ENCODE assay signal across 15 mouse cellular contexts in the genomic region with DNA sequence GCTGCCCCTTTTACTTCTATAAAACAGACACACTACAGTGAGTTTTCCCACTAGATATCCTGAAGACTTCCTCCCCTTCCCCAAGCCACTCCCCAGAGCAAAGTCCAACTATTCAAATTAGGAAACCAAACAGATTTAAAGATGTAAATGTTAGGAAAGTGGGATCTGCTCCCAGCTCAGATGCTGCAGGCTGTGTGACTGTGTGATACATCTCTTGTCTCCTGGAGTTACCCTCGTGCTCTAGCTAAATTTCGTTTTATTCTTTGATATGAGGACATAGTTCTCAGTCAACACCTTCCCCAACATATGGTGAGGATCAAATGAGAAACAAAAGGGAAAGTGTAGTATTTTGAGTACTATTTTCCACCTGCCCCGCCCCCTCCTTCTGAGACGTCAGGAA. TPM values are rescaled to one million over a fixed set of nuclear protein-coding genes. Genes with fewer than 3 reads are reported as not detected.
A peak's percentile ranks its signal among the peaks of the same experiment; 100 is the strongest.
DNase-seq lines count a peak whose midpoint lies in the region; ATAC-seq and TF ChIP-seq lines count a peak whose summit lies in the region.
"Had no signal": no experiment of that assay in that cellular context is flagged by ENCODE, and none has a peak within 500 bp of the region (broad histone marks: within the 10 kb centered on the region; RNA-seq: fewer than 3 reads in every experiment).

No protein-coding gene starts in this region.

- no peaks in the 10 kb centered on the region for H3K9me3 ChIP-seq in intestine, embryonic 14.5 days (ENCODE audit: control insufficient read depth, low read length)
- H3K9me3 ChIP-seq in intestine, postnatal 0 days (ENCODE audit: control insufficient read depth) = no peaks in the 10 kb centered on the region
- no peaks in the 10 kb centered on the region for H3K9me3 ChIP-seq in hindbrain, embryonic 11.5 days (ENCODE audit: control insufficient read depth, low read length)
- H3K9me3 ChIP-seq in midbrain, embryonic 16.5 days (replicated peaks; ENCODE audit: control insufficient read depth, low read length, poor library complexity, severe bottlenecking) = no peaks in the 10 kb centered on the region
- H3K9me3 ChIP-seq: heart, embryonic 12.5 days; liver, embryonic 13.5 days; megakaryocyte, embryonic 14.5 days had no signal

- ATAC-seq in intestine, embryonic 14.5 days (replicated peaks; ENCODE audit: low FRiP score, low TSS enrichment, low read depth) = peak; percentile 24
- no peak for ATAC-seq in intestine, postnatal 0 days
- ATAC-seq in hindbrain, embryonic 11.5 days (ENCODE audit: low FRiP score) = no peak; the same call in 1 of the 2 replicates
- no peak for ATAC-seq in midbrain, embryonic 16.5 days

- H3K4me3 ChIP-seq in intestine, embryonic 14.5 days (ENCODE audit: low read depth, low read length) = no peak overlapping the region
- H3K4me3 ChIP-seq in intestine, postnatal 0 days (ENCODE audit: low read depth, low read length) = no peak overlapping the region
- H3K4me3 ChIP-seq in hindbrain, embryonic 11.5 days (ENCODE audit: low read depth, low read length) = no peak overlapping the region
- no peak overlapping the region for H3K4me3 ChIP-seq in midbrain, embryonic 16.5 days (ENCODE audit: low read depth, low read length)
- H3K4me3 ChIP-seq: heart, embryonic 12.5 days; left cerebral cortex, adult 2 months; liver, embryonic 13.5 days; megakaryocyte, embryonic 14.5 days had no signal

- peaks cover 20% of the 10 kb centered on the region for H3K4me1 ChIP-seq in intestine, embryonic 14.5 days (replicated peaks; ENCODE audit: control insufficient read depth, insufficient read depth, low read length)
- no peaks in the 10 kb centered on the region for H3K4me1 ChIP-seq in intestine, postnatal 0 days (replicated peaks; ENCODE audit: control insufficient read depth, insufficient read depth, low read length)
- H3K4me1 ChIP-seq in hindbrain, embryonic 11.5 days (replicated peaks; ENCODE audit: control insufficient read depth, insufficient read depth, low read length) = no peaks in the 10 kb centered on the region
- H3K4me1 ChIP-seq in midbrain, embryonic 16.5 days (ENCODE audit: control insufficient read depth, insufficient read depth, low read length) = peaks cover 13% of the 10 kb centered on the region

- H3K27me3 ChIP-seq in intestine, embryonic 14.5 days (replicated peaks; ENCODE audit: control insufficient read depth, insufficient read depth, low read length) = no peaks in the 10 kb centered on the region
- H3K27me3 ChIP-seq in intestine, postnatal 0 days (replicated peaks; ENCODE audit: control insufficient read depth, insufficient read depth, low read length) = no peaks in the 10 kb centered on the region
- no peaks in the 10 kb centered on the region for H3K27me3 ChIP-seq in hindbrain, embryonic 11.5 days (ENCODE audit: control insufficient read depth, insufficient read depth, low read length)
- no peaks in the 10 kb centered on the region for H3K27me3 ChIP-seq in midbrain, embryonic 16.5 days (ENCODE audit: control insufficient read depth, insufficient read depth, low read depth, low read length)
- H3K27me3 ChIP-seq: CH12.LX; heart, embryonic 12.5 days; liver, embryonic 13.5 days; megakaryocyte, embryonic 14.5 days had no signal

- no peak for DNase-seq in intestine, embryonic 14.5 days (ENCODE audit: low spot score)
- peak; percentile 23 for DNase-seq in brain, adult 2 months (ENCODE audit: low read depth, low spot score)
- no peak for DNase-seq in hindbrain, embryonic 11.5 days (ENCODE audit: low spot score)
- DNase-seq in adrenal gland, postnatal 36 days = no peak
- no peak for DNase-seq in Muller cell, postnatal 12 days (ENCODE audit: inconsistent ontology term)
- DNase-seq: adrenal gland, postnatal 14 days; cerebellum, adult 2 months; kidney, postnatal 25 days; liver, embryonic 13.5 days had no signal

- TF ChIP-seq CTCF in intestine, postnatal 0 days (IDR thresholded peaks at IDR 0.05; ENCODE audit: low read depth) = no peak

- H3K9ac ChIP-seq in intestine, embryonic 14.5 days (ENCODE audit: low read length) = no peak overlapping the region
- no peak overlapping the region for H3K9ac ChIP-seq in intestine, postnatal 0 days (ENCODE audit: low read depth, low read length)
- H3K9ac ChIP-seq in hindbrain, embryonic 11.5 days (ENCODE audit: low read depth, low read length) = no peak overlapping the region
- no peak overlapping the region for H3K9ac ChIP-seq in midbrain, embryonic 16.5 days (ENCODE audit: low read depth, low read length)
- H3K9ac ChIP-seq: heart, embryonic 12.5 days; liver, embryonic 13.5 days had no signal

- peak overlapping the region; percentile 91 for H3K27ac ChIP-seq in intestine, embryonic 14.5 days (ENCODE audit: low read depth)
- no peak overlapping the region for H3K27ac ChIP-seq in intestine, postnatal 0 days (ENCODE audit: low read depth, low read length)
- H3K27ac ChIP-seq in hindbrain, embryonic 11.5 days (ENCODE audit: low read depth, low read length) = peak overlapping the region; percentile 17
- H3K27ac ChIP-seq in midbrain, embryonic 16.5 days (ENCODE audit: low read length) = peak overlapping the region; percentile 56
- H3K27ac ChIP-seq: liver, embryonic 13.5 days had no signal

- WGBS in intestine, embryonic 14.5 days = 31% methylated on average over 4 of the region's 4 CpGs
- 44% methylated on average over 4 of the region's 4 CpGs for WGBS in intestine, postnatal 0 days
- WGBS in hindbrain, embryonic 11.5 days = 63% methylated on average over 4 of the region's 4 CpGs
- 64% methylated on average over 4 of the region's 4 CpGs for WGBS in midbrain, embryonic 16.5 days

- H3K4me2 ChIP-seq in intestine, embryonic 14.5 days (ENCODE audit: low read length) = peak overlapping the region; percentile 22; the same call in 1 of the 2 replicates
- no peak overlapping the region for H3K4me2 ChIP-seq in intestine, postnatal 0 days (replicated peaks; ENCODE audit: low read depth)
- no peak overlapping the region for H3K4me2 ChIP-seq in hindbrain, embryonic 11.5 days (replicated peaks; ENCODE audit: low read depth, low read length)
- H3K4me2 ChIP-seq in midbrain, embryonic 16.5 days (ENCODE audit: low read length) = no peak overlapping the region
- H3K4me2 ChIP-seq: liver, embryonic 13.5 days had no signal

- no peaks in the 10 kb centered on the region for H3K36me3 ChIP-seq in intestine, embryonic 14.5 days (ENCODE audit: control insufficient read depth, insufficient read depth, low read length)
- H3K36me3 ChIP-seq in intestine, postnatal 0 days (ENCODE audit: control insufficient read depth, insufficient read depth) = no peaks in the 10 kb centered on the region
- H3K36me3 ChIP-seq in hindbrain, embryonic 11.5 days (ENCODE audit: control insufficient read depth, insufficient read depth, low read length) = no peaks in the 10 kb centered on the region
- no peaks in the 10 kb centered on the region for H3K36me3 ChIP-seq in midbrain, embryonic 16.5 days (ENCODE audit: control insufficient read depth, insufficient read depth, low read length)
- H3K36me3 ChIP-seq: heart, embryonic 12.5 days; liver, embryonic 13.5 days had no signal

RNA-seq across cellular contexts. Expression of gene Spata6, which starts 48.3 kb away (rescaled TPM):
- polyA plus RNA-seq in intestine, embryonic 14.5 days (2014; fragmentation: Nextera tagmentation; extraction: Ambion mirVana) = 19.4 and 22.8 TPM in 2 replicates
- 8.1 and 8.7 TPM in 2 replicates for polyA plus RNA-seq in intestine, postnatal 0 days (2015; fragmentation: Nextera tagmentation; extraction: Ambion mirVana)
- polyA plus RNA-seq in hindbrain, embryonic 11.5 days (2014; fragmentation: Nextera tagmentation; extraction: Ambion mirVana) = 26.4 and 30.2 TPM in 2 replicates
- 14.5 and 14.9 TPM in 2 replicates for polyA plus RNA-seq in midbrain, embryonic 16.5 days (2015; fragmentation: Nextera tagmentation; extraction: Ambion mirVana)
- 10 to 100 TPM; 10.7 to 10.8 TPM for total RNA-seq in adrenal gland, postnatal 36 days (2021)
